Mouse (Mus musculus) CD8-positive naive resting alpha-beta T cell, adult 57 days (primary cell): ENCODE data around the gene Arhgap45. TPM values are rescaled to one million over a fixed set of nuclear protein-coding genes. Genes with fewer than 3 reads are reported as not detected.

Experiments
- total RNA-seq: library from RNA; stranded (reverse); gene quantifications from one replicate; pipeline ENCODE4 v1.2.4, GENCODE M21; 2023

Arhgap45 gene
- total RNA-seq, result 806 TPM

GRCm38 (mm10) chr10:80016511-80016910 is at the start of gene Arhgap45:
Gene Arhgap45 (plus strand): TSS chr10:80016653.

GRCm38 (mm10) chr10:79970415-79971182 is 45.9 kb upstream of the Arhgap45 start, which contains the start of gene Grin3b:
Gene Grin3b (plus strand): TSS chr10:79970715.

GRCm38 (mm10) chr10:79984195-79984816 is 32.1 kb upstream of the Arhgap45 start, which contains the start of gene Tmem259:
Gene Tmem259 (minus strand): TSS chr10:79984330.

GRCm38 (mm10) chr10:79988506-79989271 is 27.8 kb upstream of the Arhgap45 start, which contains the start of gene Cnn2:
Gene Cnn2 (plus strand): TSS chr10:79988584.

GRCm38 (mm10) chr10:79996272-79997033 is 20.0 kb upstream of the Arhgap45 start, which contains the start of gene Abca7:
Gene Abca7 (plus strand): TSS chr10:79996494.

GRCm38 (mm10) chr10:80039559-80039979 is 23.1 kb downstream of the Arhgap45 start, which contains the start of gene Polr2e:
Gene Polr2e (minus strand): TSS chr10:80039795.

GRCm38 (mm10) chr10:80047041-80047565 is 30.6 kb downstream of the Arhgap45 start, which contains the start of gene Gpx4:
Gene Gpx4 (plus strand): TSS chr10:80047166.

Other genes with a start within 250 kb of the Arhgap45 start
- gene Rnf126, start 249.7 kb upstream of the Arhgap45 start, total RNA-seq, result 62.8 TPM
- 1.1 TPM for gene Fstl3, start 239.4 kb upstream of the Arhgap45 start, total RNA-seq
- gene Prss57, start 225.7 kb upstream of the Arhgap45 start, total RNA-seq, result not detected
- 5.8 TPM for gene Palm, start 223.1 kb upstream of the Arhgap45 start, total RNA-seq
- not detected for gene Misp, start 195.7 kb upstream of the Arhgap45 start, total RNA-seq
- gene Ptbp1, start 162.2 kb upstream of the Arhgap45 start, total RNA-seq, result 606 TPM
- not detected for gene Prtn3, start 142.2 kb upstream of the Arhgap45 start, total RNA-seq
- not detected for gene Plppr3, start 142.0 kb upstream of the Arhgap45 start, total RNA-seq
- gene Elane, start 130.4 kb upstream of the Arhgap45 start, total RNA-seq, result not detected
- gene Cfd, start 125.8 kb upstream of the Arhgap45 start, total RNA-seq, result not detected
- gene Med16, start 107.7 kb upstream of the Arhgap45 start, total RNA-seq, result 61.6 TPM
- not detected for gene Gm26602, start 105.8 kb upstream of the Arhgap45 start, total RNA-seq
- gene Kiss1r, start 99.7 kb upstream of the Arhgap45 start, total RNA-seq, result 0.73 TPM
- gene R3hdm4, start 95.4 kb upstream of the Arhgap45 start, total RNA-seq, result 102 TPM
- gene Arid3a, start 89.6 kb upstream of the Arhgap45 start, total RNA-seq, result 7.3 TPM
- 48.8 TPM for gene Wdr18, start 56.5 kb upstream of the Arhgap45 start, total RNA-seq
- gene Grin3b, start 45.9 kb upstream of the Arhgap45 start, total RNA-seq, result 0.58 TPM
- gene Tmem259, start 32.3 kb upstream of the Arhgap45 start, total RNA-seq, result 142 TPM
- 499 TPM for gene Cnn2, start 28.1 kb upstream of the Arhgap45 start, total RNA-seq
- 82.9 TPM for gene Abca7, start 20.2 kb upstream of the Arhgap45 start, total RNA-seq
- 68.7 TPM for gene Polr2e, start 23.1 kb downstream of the Arhgap45 start, total RNA-seq
- 131 TPM for gene Gpx4, start 30.5 kb downstream of the Arhgap45 start, total RNA-seq
- gene Sbno2, start 88.9 kb downstream of the Arhgap45 start, total RNA-seq, result 99.0 TPM
- 128 TPM for gene Stk11, start 99.2 kb downstream of the Arhgap45 start, total RNA-seq
- 159 TPM for gene Atp5d, start 122.0 kb downstream of the Arhgap45 start, total RNA-seq
- 24.5 TPM for gene Cbarp, start 124.2 kb downstream of the Arhgap45 start, total RNA-seq
- 121 TPM for gene Midn, start 131.6 kb downstream of the Arhgap45 start, total RNA-seq
- gene Cirbp, start 149.3 kb downstream of the Arhgap45 start, total RNA-seq, result 211 TPM
- 18.5 TPM for gene 1600002K03Rik, start 156.3 kb downstream of the Arhgap45 start, total RNA-seq
- not detected for gene Efna2, start 162.8 kb downstream of the Arhgap45 start, total RNA-seq
- gene Mum1, start 209.8 kb downstream of the Arhgap45 start, total RNA-seq, result 59.2 TPM
- 94.3 TPM for gene Ndufs7, start 232.5 kb downstream of the Arhgap45 start, total RNA-seq
- not detected for gene Gamt, start 244.4 kb downstream of the Arhgap45 start, total RNA-seq
- 161 TPM for gene Dazap1, start 244.8 kb downstream of the Arhgap45 start, total RNA-seq